Mouse (Mus musculus) CH12.LX (cell line): ENCODE measurements around the gene Tigar. TPM values are rescaled to one million over a fixed set of nuclear protein-coding genes. Genes with fewer than 3 reads are reported as not detected.

Experiments used
- DNase-seq: peaks from one replicate; pipeline ENCODE4 v3.0.0-alpha.2; 2013; ENCODE audit errors: extremely low read depth
- H3K27ac ChIP-seq: 2 replicates; pipeline ENCODE4 v1.5.1; 2012; ENCODE audit warnings: low read depth, mild to moderate bottlenecking, control low read depth, moderate library complexity; ENCODE audit not compliant: insufficient read depth
- H3K27me3 ChIP-seq: replicated peaks from 2 replicates; pipeline ENCODE3; 2012; ENCODE audit warnings: inconsistent platforms
- H3K36me3 ChIP-seq, 2 experiments: replicated peaks in 1 of 2; 2 replicates each; pipeline versions ENCODE3 to v1.6.1; 2012; ENCODE audit warnings: inconsistent platforms in 1 of 2, low read length in 1 of 2, mild to moderate bottlenecking in 1 of 2, mixed read lengths in 1 of 2, moderate library complexity in 1 of 2; ENCODE audit not compliant: control insufficient read depth in 1 of 2, insufficient read depth in 1 of 2
- H3K4me1 ChIP-seq, 2 experiments: 2 replicates each; pipeline ENCODE4 v1.6.1; 2012; ENCODE audit warnings: inconsistent platforms in 1 of 2, moderate library complexity in 1 of 2; ENCODE audit not compliant: insufficient read depth in 2 of 2, control insufficient read depth in 1 of 2
- H3K4me2 ChIP-seq: 2 replicates; pipeline ENCODE4 v1.6.1; 2012; ENCODE audit warnings: low read depth, mild to moderate bottlenecking, control low read depth; ENCODE audit not compliant: poor library complexity, insufficient read depth, severe bottlenecking
- H3K4me3 ChIP-seq, 3 experiments: fragments of 150-350 bp in 1 of 3; sonication (generic) in 1 of 3; replicated peaks in 1 of 3; 2 replicates each; pipeline versions ENCODE3 to v1.5.1; 2011 to 2012; ENCODE audit warnings: low read depth in 2 of 3, low read length in 2 of 3, mild to moderate bottlenecking in 2 of 3, moderate library complexity in 2 of 3, control low read depth in 1 of 3, improper control_type of control experiment in 1 of 3, inconsistent platforms in 1 of 3, mixed read lengths in 1 of 3; ENCODE audit not compliant: poor library complexity in 1 of 3
- H3K79me2 ChIP-seq: replicated peaks from 2 replicates; pipeline ENCODE4 v1.6.1; 2012; ENCODE audit warnings: mild to moderate bottlenecking, moderate library complexity; ENCODE audit not compliant: control insufficient read depth, poor library complexity, insufficient read depth, severe bottlenecking; ENCODE audit errors: extremely low read depth
- H3K9ac ChIP-seq: 2 replicates; pipeline ENCODE4 v1.6.1; 2012; ENCODE audit warnings: low read depth, mild to moderate bottlenecking, control low read depth, moderate library complexity; ENCODE audit not compliant: insufficient read depth
- H3K9me3 ChIP-seq: replicated peaks from 2 replicates; pipeline ENCODE3; 2012; ENCODE audit warnings: low read length, inconsistent platforms, mixed read lengths
- BHLHE40 ChIP-seq: IDR thresholded peaks from 2 replicates; pipeline ENCODE4 v1.6.1; 2011; ENCODE audit warnings: mild to moderate bottlenecking, low read depth, low read length, improper control_type of control experiment
- CHD1 ChIP-seq: IDR thresholded peaks from 2 replicates; pipeline ENCODE4 v1.6.1; 2012; ENCODE audit warnings: low read depth, low read length, improper control_type of control experiment, inconsistent platforms
- CTCF ChIP-seq, 2 experiments: IDR thresholded peaks in 1 of 2; conservative IDR thresholded peaks in 1 of 2; 2 replicates each; pipeline ENCODE4 v1.5.1; 2011 to 2012; ENCODE audit warnings: low read depth in 2 of 2, low read length in 2 of 2, improper control_type of control experiment in 1 of 2, inconsistent platforms in 1 of 2, mild to moderate bottlenecking in 1 of 2, moderate library complexity in 1 of 2
- E2F4 ChIP-seq: IDR thresholded peaks from 2 replicates; pipeline ENCODE4 v1.6.1; 2011; ENCODE audit warnings: low read depth, low read length, improper control_type of control experiment; ENCODE audit not compliant: insufficient replicate concordance
- ELF1 ChIP-seq: IDR thresholded peaks from 2 replicates; pipeline ENCODE4 v1.6.1; 2014; ENCODE audit warnings: low read depth, mild to moderate bottlenecking, inconsistent platforms, low read length, improper control_type of control experiment
- ETS1 ChIP-seq: conservative IDR thresholded peaks from 2 replicates; pipeline ENCODE4 v1.6.1; 2012; ENCODE audit warnings: low read depth, mild to moderate bottlenecking, inconsistent platforms, low read length, improper control_type of control experiment, moderate library complexity
- GABPA ChIP-seq: IDR thresholded peaks from 2 replicates; pipeline ENCODE4 v1.6.1; 2012; ENCODE audit warnings: low read depth, low read length, improper control_type of control experiment, inconsistent platforms; ENCODE audit not compliant: insufficient replicate concordance
- HCFC1 ChIP-seq: IDR thresholded peaks from 2 replicates; pipeline ENCODE4 v1.6.1; 2012; ENCODE audit warnings: low read depth, mild to moderate bottlenecking, inconsistent platforms, low read length, improper control_type of control experiment
- JUND ChIP-seq: conservative IDR thresholded peaks from 2 replicates; pipeline ENCODE4 v1.6.1; 2011; ENCODE audit warnings: low read depth, low read length, improper control_type of control experiment
- KAT2A ChIP-seq: IDR thresholded peaks from 2 replicates; pipeline ENCODE4 v1.6.1; 2012; ENCODE audit warnings: low read length, improper control_type of control experiment, inconsistent platforms; ENCODE audit not compliant: insufficient replicate concordance
- MAX ChIP-seq: IDR thresholded peaks from 2 replicates; pipeline ENCODE4 v1.6.1; 2011; ENCODE audit warnings: low read length, improper control_type of control experiment
- MAZ ChIP-seq: IDR thresholded peaks from 2 replicates; pipeline ENCODE4 v1.6.1; 2012; ENCODE audit warnings: low read depth, mild to moderate bottlenecking, inconsistent platforms, low read length, improper control_type of control experiment, moderate library complexity
- MEF2A ChIP-seq: IDR thresholded peaks from 2 replicates; pipeline ENCODE4 v1.6.1; 2014; ENCODE audit warnings: low read depth, mild to moderate bottlenecking, inconsistent platforms, low read length, improper control_type of control experiment, borderline replicate concordance
- MXI1 ChIP-seq: IDR thresholded peaks from 2 replicates; pipeline ENCODE4 v1.6.1; 2011; ENCODE audit warnings: mild to moderate bottlenecking, low read depth, low read length, improper control_type of control experiment
- MYC ChIP-seq: IDR thresholded peaks from 2 replicates; pipeline ENCODE4 v1.6.1; 2011; ENCODE audit warnings: low read depth, mild to moderate bottlenecking, improper control_type of control experiment, low read length
- NELFE ChIP-seq: IDR thresholded peaks from 2 replicates; pipeline ENCODE4 v1.6.1; 2011; ENCODE audit warnings: low read depth, low read length, improper control_type of control experiment
- NRF1 ChIP-seq: IDR thresholded peaks from 2 replicates; pipeline ENCODE4 v1.6.1; 2014; ENCODE audit warnings: low read depth, mild to moderate bottlenecking, inconsistent platforms, low read length, improper control_type of control experiment, moderate library complexity
- POLR2A ChIP-seq: IDR thresholded peaks from 2 replicates; pipeline ENCODE4 v1.6.1; 2011; ENCODE audit warnings: low read depth, mild to moderate bottlenecking, improper control_type of control experiment, low read length
- POLR2AphosphoS2 ChIP-seq: IDR thresholded peaks from 2 replicates; pipeline ENCODE4 v1.6.1; 2011; ENCODE audit warnings: low read depth, low read length, improper control_type of control experiment
- RAD21 ChIP-seq: IDR thresholded peaks from 2 replicates; pipeline ENCODE4 v1.6.1; 2011; ENCODE audit warnings: low read depth, mild to moderate bottlenecking, low read length, improper control_type of control experiment, moderate library complexity
- SIN3A ChIP-seq: IDR thresholded peaks from 2 replicates; pipeline ENCODE4 v1.6.1; 2012; ENCODE audit warnings: low read length, improper control_type of control experiment, inconsistent platforms
- SMC3 ChIP-seq: IDR thresholded peaks from 2 replicates; pipeline ENCODE4 v1.6.1; 2011; ENCODE audit warnings: low read depth, low read length, improper control_type of control experiment
- TBP ChIP-seq: conservative IDR thresholded peaks from 2 replicates; pipeline ENCODE4 v1.6.1; 2011; ENCODE audit warnings: low read depth, low read length, improper control_type of control experiment
- TCF12 ChIP-seq: IDR thresholded peaks from 2 replicates; pipeline ENCODE4 v1.6.1; 2014; ENCODE audit warnings: low read depth, mild to moderate bottlenecking, inconsistent platforms, low read length, improper control_type of control experiment
- USF2 ChIP-seq: conservative IDR thresholded peaks from 2 replicates; pipeline ENCODE4 v1.6.1; 2011; ENCODE audit warnings: low read depth, low read length, improper control_type of control experiment
- ZC3H11A ChIP-seq: IDR thresholded peaks from 2 replicates; pipeline ENCODE4 v1.6.1; 2012; ENCODE audit warnings: low read depth, mild to moderate bottlenecking, inconsistent platforms, low read length, improper control_type of control experiment
- ZKSCAN1 ChIP-seq: IDR thresholded peaks from 2 replicates; pipeline ENCODE4 v1.6.1; 2012; ENCODE audit warnings: low read depth, inconsistent platforms, low read length, improper control_type of control experiment, borderline replicate concordance
- ZMIZ1 ChIP-seq: IDR thresholded peaks from 2 replicates; pipeline ENCODE4 v1.6.1; 2012; ENCODE audit warnings: low read depth, mild to moderate bottlenecking, inconsistent platforms, low read length, improper control_type of control experiment
- ZNF384 ChIP-seq: IDR thresholded peaks from 2 replicates; pipeline ENCODE4 v1.6.1; 2012; ENCODE audit warnings: low read depth, low read length, improper control_type of control experiment, inconsistent platforms
- dilution Hi-C: fragments of 300-500 bp; cut with MboI; formaldehyde crosslinking; loops from 2 replicates; pipeline ENCODE4 v1.14.3; 2020; ENCODE audit warnings: low sequenced_read_pairs; ENCODE audit not compliant: extremely low pct_unique_long_range_greater_than_20kb, extremely low pct_ligation_motif_present
- in situ Hi-C: fragments of 300-500 bp; cut with MboI; formaldehyde crosslinking; loops from 3 replicates; pipeline ENCODE4 v1.14.3; 2019; ENCODE audit warnings: low sequenced_read_pairs, low pct_ligation_motif_present, low pct_unique_long_range_greater_than_20kb, mixed read lengths
- polyA plus RNA-seq: library from polyadenylated mRNA; unstranded; fragments of >175 nt; gene quantifications from 2 replicates; pipeline ENCODE4 v1.2.1, GENCODE M21; 2012; ENCODE audit warnings: low read depth; ENCODE audit not compliant: insufficient read length
- total RNA-seq, 2 experiments: library from RNA; depleted of rRNA; stranded (reverse); fragments of 300-350 nt in 1 of 2; fragments of >200 nt in 1 of 2; gene quantifications; 2 replicates each; pipeline ENCODE4 v1.2.3; 2012 to 2014

Tigar gene
- 8.9 and 12.4 TPM in 2 replicates for total RNA-seq (2012; rRNA removed)
- total RNA-seq (2014; rRNA removed), result 11.5 and 11.8 TPM in 2 replicates
- 18.6 and 20.8 TPM in 2 replicates for polyA plus RNA-seq

DNA sequence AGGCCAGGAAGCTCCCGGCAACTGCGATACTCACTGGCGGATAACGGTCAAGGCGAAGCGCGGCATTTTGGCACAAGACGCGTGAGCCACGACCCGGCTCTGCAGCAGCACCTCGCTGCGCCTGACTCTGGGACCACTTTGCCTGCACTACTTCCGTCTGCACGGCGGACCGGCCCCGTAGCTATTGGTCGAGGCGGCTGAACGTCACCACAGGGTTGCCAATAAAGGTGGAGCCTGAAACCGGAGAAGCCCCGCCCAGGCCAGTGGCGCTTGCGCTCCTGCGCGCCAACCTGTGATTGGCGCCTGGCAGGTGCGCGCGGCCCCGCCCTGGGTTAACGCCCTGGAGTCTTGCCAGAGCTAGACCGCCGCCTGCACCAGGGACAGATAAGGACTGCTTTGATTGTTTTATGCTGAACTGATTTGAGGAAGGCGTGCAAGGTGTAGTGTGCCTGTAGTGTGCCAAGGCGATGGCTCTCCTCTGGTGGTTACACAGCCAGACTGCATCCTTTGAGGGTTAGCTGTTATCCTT is at the start of gene Tigar:
Gene Tigar, minus strand, starts transcription at position 156 of the 529 bp plus-strand sequence.
- H3K79me2 ChIP-seq, result peaks cover 15% of the 10 kb centered on the region
- H3K4me2 ChIP-seq, result peak within 1 kb of the TSS; percentile 97
- H3K9me3 ChIP-seq, result no peaks in the 10 kb centered on the region
- peak within 1 kb of the TSS; percentile 68 to 86 (median 77) for H3K4me3 ChIP-seq
- dilution Hi-C loops, result no loop called here
- peak within 1 kb of the TSS; percentile 85 for H3K9ac ChIP-seq
- no peak within 1 kb of the TSS for H3K27ac ChIP-seq
- in situ Hi-C loops, result loop anchor here (10.0 to 25.0 kb wide), 2 partner anchors 145 to 322 kb away; no protein-coding TSS in a partner anchor
- peaks cover 15% of the 10 kb centered on the region for H3K27me3 ChIP-seq
- TF ChIP-seq ZC3H11A (no peak), HCFC1 (peak; percentile 47), JUND (no peak), TCF12 (peak; percentile 75; the same call in 1 of the 2 replicates), POLR2A (peak; percentile 99), MAZ (peak; percentile 54; the same call in 1 of the 2 replicates), ETS1 (no peak), ZMIZ1 (peak; percentile 81; the same call in 1 of the 2 replicates), CTCF (conservative IDR thresholded peaks at IDR 0.05 in 1 of 2, IDR thresholded peaks at IDR 0.05 in 1 of 2; ENCODE audit: low read depth in 2 of 2, low read length in 2 of 2) (no peak), POLR2AphosphoS2 (0 out of 2 replicates have a peak, but pooled peaks have one; percentile 50), MXI1 (peak; percentile 94), NELFE (peak; percentile 93), RAD21 (no peak), MAX (no peak), SMC3 (no peak), SIN3A (peak; percentile 69), ELF1 (peak; percentile 86), NRF1 (peak; percentile 91), ZKSCAN1 (no peak), USF2 (no peak), GABPA (no peak), MYC (no peak; the same call in 1 of the 2 replicates), ZNF384 (no peak), BHLHE40 (peak; percentile 49; the same call in 1 of the 2 replicates), E2F4 (0 out of 2 replicates have a peak, but pooled peaks have one; percentile 66), KAT2A (no peak), CHD1 (no peak), MEF2A (no peak), TBP (peak; percentile 76)
- DNase-seq, result peak; percentile 97
- peaks cover 0 to 29% of the 10 kb centered on the region in 2 experiments; a peak in 2 of 4 replicates for H3K4me1 ChIP-seq
- peaks cover 5 to 11% of the 10 kb centered on the region in 2 experiments for H3K36me3 ChIP-seq
